ENCODE assay signal across 8 mouse cellular contexts in genomic region chrX:13345126-13345525, GRCm38 (mm10).
A peak's percentile ranks its signal among the peaks of the same experiment; 100 is the strongest.
DNase-seq lines count a peak whose midpoint lies in the region; ATAC-seq and TF ChIP-seq lines count a peak whose summit lies in the region.

No protein-coding gene starts in this region.

- H3K4me1 ChIP-seq in kidney, embryonic 15.5 days, result peaks cover 24% of the 10 kb centered on the region
- H3K4me1 ChIP-seq in cortical plate, adult 2 months (ENCODE audit: control insufficient read depth, insufficient read depth, low read length), result no peaks in the 10 kb centered on the region; the same call in 1 of the 2 replicates
- H3K4me1 ChIP-seq in hindbrain, embryonic 14.5 days (replicated peaks; ENCODE audit: control insufficient read depth, insufficient read depth, low read length), result peaks cover 26% of the 10 kb centered on the region
- H3K4me1 ChIP-seq in neural tube, embryonic 11.5 days (ENCODE audit: control insufficient read depth, insufficient read depth, low read length), result peaks cover 8% of the 10 kb centered on the region

- WGBS in kidney, embryonic 15.5 days, result 16% methylated on average over 5 of the region's 5 CpGs
- 10% methylated on average over 5 of the region's 5 CpGs for WGBS in hindbrain, embryonic 14.5 days
- WGBS in neural tube, embryonic 11.5 days, result 6% methylated on average over 5 of the region's 5 CpGs

- no peak for DNase-seq in kidney, postnatal 10 days
- peak; percentile 28 for DNase-seq in hindbrain, embryonic 14.5 days (ENCODE audit: low spot score)
- DNase-seq in neural tube, embryonic 11.5 days (ENCODE audit: low spot score), result peak; percentile 47
- no peak for DNase-seq in spleen, postnatal 36 days (ENCODE audit: low spot score in 2 of 2)
- no peak for DNase-seq in urinary bladder, postnatal 14 days (ENCODE audit: low spot score)
- no peak for DNase-seq in gastrocnemius, postnatal 25 days

- H3K4me3 ChIP-seq in kidney, embryonic 15.5 days (replicated peaks), result 0 out of 2 replicates have a peak overlapping the region, but pooled peaks have one; percentile 7
- H3K4me3 ChIP-seq in cortical plate, adult 2 months (ENCODE audit: insufficient read depth, low read length), result no peak overlapping the region
- peak overlapping the region; percentile 11; the same call in 1 of the 2 replicates for H3K4me3 ChIP-seq in hindbrain, embryonic 14.5 days (replicated peaks; ENCODE audit: low read length)
- 0 out of 2 replicates have a peak overlapping the region, but pooled peaks have one; percentile 6 for H3K4me3 ChIP-seq in neural tube, embryonic 11.5 days (ENCODE audit: low read depth, low read length)

- TF ChIP-seq POLR2A in cortical plate, adult 2 months (IDR thresholded peaks at IDR 0.05; ENCODE audit: extremely low read depth, insufficient read depth, low read length), result no peak

- H3K9me3 ChIP-seq in kidney, embryonic 15.5 days (replicated peaks), result no peaks in the 10 kb centered on the region
- no peaks in the 10 kb centered on the region for H3K9me3 ChIP-seq in hindbrain, embryonic 14.5 days (ENCODE audit: control insufficient read depth, low read length)
- no peaks in the 10 kb centered on the region for H3K9me3 ChIP-seq in neural tube, embryonic 11.5 days (ENCODE audit: control insufficient read depth, low read length)

- H3K36me3 ChIP-seq in kidney, embryonic 15.5 days, result no peaks in the 10 kb centered on the region
- no peaks in the 10 kb centered on the region for H3K36me3 ChIP-seq in hindbrain, embryonic 14.5 days (replicated peaks; ENCODE audit: control insufficient read depth, insufficient read depth)
- no peaks in the 10 kb centered on the region for H3K36me3 ChIP-seq in neural tube, embryonic 11.5 days (ENCODE audit: control insufficient read depth, insufficient read depth, low read length)

- peaks cover 27% of the 10 kb centered on the region for H3K27me3 ChIP-seq in kidney, embryonic 15.5 days
- H3K27me3 ChIP-seq in hindbrain, embryonic 14.5 days (ENCODE audit: control insufficient read depth, insufficient read depth, low read length), result peaks cover 22% of the 10 kb centered on the region; the same call in 1 of the 2 replicates
- H3K27me3 ChIP-seq in neural tube, embryonic 11.5 days (ENCODE audit: control insufficient read depth, insufficient read depth, low read length), result no peaks in the 10 kb centered on the region

- 0 out of 2 replicates have a peak, but pooled peaks have one; percentile 5 for ATAC-seq in kidney, embryonic 15.5 days (replicated peaks; ENCODE audit: low FRiP score)
- ATAC-seq in hindbrain, embryonic 14.5 days (ENCODE audit: low FRiP score), result no peak
- peak; percentile 31 for ATAC-seq in neural tube, embryonic 11.5 days (ENCODE audit: insufficient read depth, low FRiP score, low TSS enrichment)

- peak overlapping the region; percentile 93 for H3K27ac ChIP-seq in kidney, embryonic 15.5 days
- H3K27ac ChIP-seq in cortical plate, adult 2 months (ENCODE audit: insufficient read depth, low read length), result peak overlapping the region; percentile 56; the same call in 1 of the 2 replicates
- H3K27ac ChIP-seq in hindbrain, embryonic 14.5 days, result peak overlapping the region; percentile 96
- H3K27ac ChIP-seq in neural tube, embryonic 11.5 days (ENCODE audit: low read depth, low read length), result peak overlapping the region; percentile 92

- H3K9ac ChIP-seq in kidney, embryonic 15.5 days, result peak overlapping the region; percentile 31; the same call in 1 of the 2 replicates
- peak overlapping the region; percentile 61 for H3K9ac ChIP-seq in hindbrain, embryonic 14.5 days
- H3K9ac ChIP-seq in neural tube, embryonic 11.5 days (ENCODE audit: low read length), result peak overlapping the region; percentile 56

- no peak for TF ChIP-seq CTCF in cortical plate, adult 2 months (IDR thresholded peaks at IDR 0.05; ENCODE audit: extremely low read depth, insufficient read depth, low read length)

- peak overlapping the region; percentile 62 for H3K4me2 ChIP-seq in kidney, embryonic 15.5 days
- peak overlapping the region; percentile 62 for H3K4me2 ChIP-seq in hindbrain, embryonic 14.5 days (replicated peaks)
- peak overlapping the region; percentile 30 for H3K4me2 ChIP-seq in neural tube, embryonic 11.5 days (ENCODE audit: low read depth)

Comparison
In these comparisons a context has a peak if more than half of its experiments do, and no peak if none do; other contexts are left out.
1. DNase-seq: peak in hindbrain, embryonic 14.5 days (single experiment) and neural tube, embryonic 11.5 days (single experiment); none in kidney, postnatal 10 days (single experiment), spleen, postnatal 36 days (0 of 2), urinary bladder, postnatal 14 days (single experiment) and gastrocnemius, postnatal 25 days (single experiment).
2. Peak in every context shown above with its lines, with median percentiles within 50 percentile points of each other: H3K27ac ChIP-seq, H3K4me2 ChIP-seq and H3K9ac ChIP-seq.